Mouse (Mus musculus): ENCODE data around the gene Gm12184. TPM values are rescaled to one million over a fixed set of nuclear protein-coding genes. Genes with fewer than 3 reads are reported as not detected.
"Not testable (repeated sequence)": the region's sequence is repeated elsewhere in the genome, so short reads cannot be mapped to it uniquely, and the experiment has no call there.

Gene Gm12184
- total RNA-seq, 2 experiments from 2014 or later: 1.1 to 2.6 TPM

GRCm38 (mm10) chr11:48833731-48834639 lies 7.5 kb upstream of the Gm12184 start:
- intact Hi-C loops (cut with DNase I): loop anchor here (1.0 to 10.0 kb wide), 3 partner anchors 16 to 881 kb away; partner anchors contain the start of gene Cnot6
- H3K4me3 ChIP-seq: peak overlapping the region; percentile 64
- DNase-seq (ENCODE audit: extremely low spot score in 1 of 2, low spot score in 2 of 2): peak; percentile 90 to 93
- no peak; the same call in 1 of the 2 replicates for TF ChIP-seq CTCF (IDR thresholded peaks at IDR 0.05)
- peak overlapping the region; percentile 91 for H3K27ac ChIP-seq

DNA sequence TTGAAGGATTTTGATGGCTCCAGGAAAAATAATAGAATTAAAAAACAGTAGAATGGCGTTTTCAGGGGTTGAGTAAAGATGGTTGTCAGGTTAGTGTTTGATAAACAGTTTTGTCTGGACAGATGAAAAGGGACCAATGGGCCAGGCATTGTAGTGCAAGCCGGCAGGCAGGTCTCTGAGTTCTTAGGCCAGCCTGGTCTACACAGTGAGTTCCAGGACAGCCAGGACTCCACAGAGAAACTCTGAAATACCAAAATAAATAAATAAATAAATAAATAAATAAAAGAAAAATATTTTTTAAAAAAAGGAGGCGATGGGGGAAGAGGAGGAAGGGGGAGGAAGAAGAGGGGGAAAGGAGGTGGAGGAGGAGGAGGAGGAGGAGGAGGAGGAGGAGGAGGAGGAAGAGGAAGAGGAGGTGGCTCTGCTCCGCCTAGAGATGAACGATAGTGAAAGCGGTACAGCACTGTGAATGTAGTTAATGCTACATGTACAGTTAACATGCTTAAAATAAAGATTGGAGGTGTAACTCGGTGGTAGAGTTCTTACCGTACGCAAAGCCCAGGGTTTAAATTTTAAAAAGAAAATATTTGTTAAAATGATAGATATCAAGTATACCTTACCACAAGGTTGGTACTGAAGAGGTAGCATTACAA lies 6.7 kb upstream of the Gm12184 start:
- TF ChIP-seq CTCF (IDR thresholded peaks at IDR 0.05): no peak
- DNase-seq (ENCODE audit: extremely low spot score in 1 of 2, low spot score in 2 of 2): no peak
- H3K4me3 ChIP-seq: peak overlapping the region; percentile 64
- H3K27ac ChIP-seq: no peak overlapping the region
- intact Hi-C loops (cut with DNase I): loop anchor here (10.0 kb wide), 1 partner anchor 882 kb away; the partner anchor contains the start of gene Cnot6

GRCm38 (mm10) chr11:48831273-48831672 lies 4.8 kb upstream of the Gm12184 start:
- no peak for DNase-seq (ENCODE audit: extremely low spot score in 1 of 2, low spot score in 2 of 2)
- no peak overlapping the region for H3K4me3 ChIP-seq
- no peak for TF ChIP-seq CTCF (IDR thresholded peaks at IDR 0.05)
- intact Hi-C loops (cut with DNase I): loop anchor here (10.0 kb wide), 1 partner anchor 884 kb away; the partner anchor contains the start of gene Cnot6
- H3K27ac ChIP-seq: no peak overlapping the region

DNA sequence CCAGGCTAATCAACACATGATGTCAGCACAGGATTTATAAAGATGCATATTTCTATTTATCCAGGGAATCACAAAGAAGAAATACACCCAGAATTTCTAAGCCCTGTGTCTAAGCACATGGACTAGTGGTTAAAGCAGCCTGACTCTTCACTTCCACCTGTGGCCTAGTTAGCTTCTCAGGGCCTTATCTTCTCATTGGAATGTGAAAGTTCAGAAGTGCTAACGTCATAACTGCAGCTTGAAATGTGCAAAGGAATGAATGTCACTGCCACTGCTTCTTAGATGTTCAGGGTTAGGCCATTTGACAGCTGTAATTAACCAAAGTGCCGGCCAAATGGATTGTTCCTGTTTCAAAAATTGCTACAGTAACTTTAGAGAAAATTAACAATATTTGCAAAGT lies 3.8 kb upstream of the Gm12184 start:
- H3K27ac ChIP-seq: no peak overlapping the region
- no peak for TF ChIP-seq CTCF (IDR thresholded peaks at IDR 0.05)
- H3K4me3 ChIP-seq: no peak overlapping the region
- no peak for DNase-seq (ENCODE audit: extremely low spot score in 1 of 2, low spot score in 2 of 2)
- intact Hi-C loops (cut with DNase I): loop anchor here (10.0 kb wide), 1 partner anchor 885 kb away; the partner anchor contains the start of gene Cnot6

DNA sequence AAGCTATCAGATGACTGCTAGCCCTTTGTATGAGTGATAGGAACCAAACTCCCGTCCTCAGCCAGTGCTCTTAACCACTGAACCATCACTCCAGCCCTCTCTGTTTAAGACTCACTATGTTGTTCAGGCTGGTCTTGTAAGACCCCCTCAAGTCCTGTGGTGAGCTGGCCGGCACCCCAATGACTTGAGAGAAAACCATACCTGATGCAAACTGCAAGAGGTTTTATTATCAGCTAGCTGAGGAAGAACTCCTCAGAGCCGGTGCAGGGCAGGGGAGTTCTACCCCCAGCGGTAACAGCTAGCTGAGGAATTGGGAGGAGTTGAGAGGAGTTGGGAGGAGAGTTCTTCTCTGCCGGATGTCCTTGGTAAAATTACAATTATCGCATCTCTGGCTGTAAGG lies 1.5 kb upstream of the Gm12184 start:
- no peak overlapping the region for H3K4me3 ChIP-seq
- peak overlapping the region; percentile 21; the same call in 1 of the 2 replicates for H3K27ac ChIP-seq
- TF ChIP-seq CTCF (IDR thresholded peaks at IDR 0.05): no peak
- intact Hi-C loops (cut with DNase I): no loop called here
- DNase-seq (ENCODE audit: extremely low spot score in 1 of 2, low spot score in 2 of 2): no peak

DNA sequence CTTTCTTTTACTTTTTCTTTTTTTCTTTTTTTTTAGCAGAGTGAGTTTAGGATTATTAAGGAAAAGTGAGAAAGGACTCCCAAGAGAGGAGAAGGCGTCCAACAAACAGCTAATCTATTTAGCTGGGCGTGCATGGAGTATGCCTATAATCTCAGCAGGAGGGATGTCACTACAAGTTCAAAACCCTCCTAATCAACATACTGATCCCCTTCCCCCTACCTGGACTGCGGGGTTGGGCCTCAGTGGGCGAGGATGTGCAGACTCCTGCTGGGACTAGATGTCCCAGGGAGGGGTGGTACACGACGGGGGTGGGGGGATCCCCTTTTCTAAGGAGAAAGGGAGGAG lies 269 bp upstream of the Gm12184 start:
- no peak for TF ChIP-seq CTCF (IDR thresholded peaks at IDR 0.05)
- no peak for DNase-seq (ENCODE audit: extremely low spot score in 1 of 2, low spot score in 2 of 2)
- H3K27ac ChIP-seq: no peak overlapping the region
- peak overlapping the region; percentile 33 for H3K4me3 ChIP-seq
- intact Hi-C loops (cut with DNase I): no loop called here

DNA sequence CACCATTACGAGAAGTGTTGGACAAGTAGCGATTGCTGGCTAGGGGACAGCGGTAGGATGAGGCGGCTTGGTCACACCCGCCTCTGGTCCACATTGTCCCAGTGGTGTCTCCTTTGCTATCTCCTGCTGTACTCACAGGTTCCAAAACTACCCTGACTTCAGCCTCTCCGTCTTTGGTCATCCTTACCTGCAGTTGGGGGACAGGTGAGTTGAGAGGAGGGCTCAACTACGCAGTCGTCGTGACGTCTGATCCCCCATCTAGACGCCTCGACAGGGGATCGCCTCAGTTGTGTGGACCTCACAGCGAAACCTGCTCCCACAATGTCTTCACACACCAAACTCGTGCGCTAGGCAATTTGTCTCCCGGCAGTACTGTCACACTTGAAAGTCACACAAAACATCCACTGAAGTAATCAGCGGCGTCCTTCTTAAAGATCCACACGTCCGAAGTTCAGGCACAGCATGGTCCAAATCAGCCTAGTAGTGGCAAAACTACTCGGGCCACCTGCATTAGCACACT lies 2.1 kb downstream of the Gm12184 start:
- H3K4me3 ChIP-seq: peak overlapping the region; percentile 35
- TF ChIP-seq CTCF (IDR thresholded peaks at IDR 0.05): no peak
- intact Hi-C loops (cut with DNase I): no loop called here
- DNase-seq (ENCODE audit: extremely low spot score in 1 of 2, low spot score in 2 of 2): no peak
- H3K27ac ChIP-seq: no peak overlapping the region

DNA sequence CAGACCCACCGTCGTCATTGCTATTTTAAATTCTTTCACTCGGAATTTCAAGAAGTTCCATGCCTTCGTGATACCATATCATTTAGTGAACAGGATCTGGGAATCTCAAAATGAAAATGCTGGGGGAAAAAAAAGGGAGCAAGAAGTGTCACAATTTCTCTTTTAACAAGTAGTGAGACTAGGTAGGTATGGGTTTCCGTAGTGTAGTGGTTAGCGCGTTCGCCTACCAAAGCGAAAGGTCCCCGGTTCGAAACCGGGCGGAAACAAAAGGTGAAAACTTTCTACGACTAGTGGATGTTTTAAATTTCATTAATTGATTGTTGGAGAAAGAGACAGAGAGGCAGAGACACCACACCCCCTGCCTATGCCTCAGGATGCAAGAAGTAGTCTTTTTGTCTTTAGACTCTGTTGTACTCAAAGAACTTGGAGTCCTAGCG lies 2.9 kb downstream of the Gm12184 start:
- intact Hi-C loops (cut with DNase I): no loop called here
- TF ChIP-seq CTCF (IDR thresholded peaks at IDR 0.05): peak; percentile 1
- H3K4me3 ChIP-seq: peak overlapping the region; percentile 35
- H3K27ac ChIP-seq: no peak overlapping the region
- DNase-seq (ENCODE audit: extremely low spot score in 1 of 2, low spot score in 2 of 2): peak; percentile 55 to 56

DNA sequence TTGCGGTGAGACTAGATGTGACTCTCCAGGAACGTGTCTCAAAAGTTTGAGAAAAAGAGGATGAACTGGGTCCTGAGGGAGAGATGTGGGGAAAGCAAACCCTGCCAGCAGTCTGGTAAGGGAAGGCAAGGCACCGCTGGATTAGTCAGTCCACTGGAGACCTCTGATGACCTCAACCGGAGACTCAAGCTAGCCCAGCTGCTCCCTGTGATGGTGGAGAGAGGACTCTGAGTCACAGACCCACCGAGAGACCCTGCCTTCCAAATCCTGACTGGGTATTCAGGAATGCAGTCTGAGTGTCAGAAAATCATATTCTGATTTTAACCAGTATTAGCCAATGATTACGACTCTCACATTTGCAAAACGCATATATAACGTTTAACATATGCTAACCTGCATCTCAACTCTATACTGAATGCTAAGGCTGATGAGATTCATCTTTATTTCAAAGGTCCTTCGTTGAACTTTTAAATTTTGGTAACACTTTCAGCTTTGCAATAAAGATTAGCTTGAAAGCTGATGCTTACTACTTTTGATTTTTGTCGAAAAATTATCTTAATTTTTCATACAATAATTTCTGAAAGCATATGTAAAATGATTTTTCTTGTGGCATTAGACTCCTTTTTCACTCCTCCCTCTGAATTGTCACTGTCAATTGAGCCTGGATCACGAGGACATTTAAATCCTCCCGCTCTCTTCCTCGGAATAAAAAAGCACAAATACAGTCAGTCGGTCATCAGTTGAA lies 3.5 kb downstream of the Gm12184 start:
- TF ChIP-seq CTCF (IDR thresholded peaks at IDR 0.05): no peak
- peak overlapping the region; percentile 35 for H3K4me3 ChIP-seq
- intact Hi-C loops (cut with DNase I): no loop called here
- no peak overlapping the region for H3K27ac ChIP-seq
- no peak for DNase-seq (ENCODE audit: extremely low spot score in 1 of 2, low spot score in 2 of 2)

GRCm38 (mm10) chr11:48821299-48821698 lies 5.2 kb downstream of the Gm12184 start:
- intact Hi-C loops (cut with DNase I); DNase-seq (ENCODE audit: extremely low spot score in 1 of 2, low spot score in 2 of 2); H3K27ac ChIP-seq; H3K4me3 ChIP-seq: not testable (repeated sequence)

DNA sequence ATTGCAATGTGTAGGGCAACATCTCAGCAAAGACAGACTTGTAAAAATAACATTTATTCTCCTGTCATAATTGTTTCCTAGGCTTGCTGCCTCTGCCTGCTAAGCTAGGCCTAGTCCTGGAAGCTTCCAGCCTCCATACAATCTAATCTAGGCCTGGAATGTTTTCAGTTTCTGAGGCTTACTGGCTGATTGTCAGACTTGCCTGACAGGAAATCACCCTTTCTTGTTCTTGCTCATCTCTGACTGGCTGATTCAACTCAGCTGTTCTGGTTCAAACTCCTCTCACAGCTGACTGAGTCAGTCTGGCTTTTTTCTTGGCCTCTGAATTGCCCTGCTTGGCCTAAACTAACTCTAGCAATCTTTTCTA lies 6.2 kb downstream of the Gm12184 start:
- no peak for DNase-seq (ENCODE audit: extremely low spot score in 1 of 2, low spot score in 2 of 2)
- TF ChIP-seq CTCF (IDR thresholded peaks at IDR 0.05): no peak
- intact Hi-C loops (cut with DNase I): no loop called here
- H3K4me3 ChIP-seq: no peak overlapping the region
- no peak overlapping the region for H3K27ac ChIP-seq

Measured in left cerebral cortex, adult 2 months (tissue).